Mouse (Mus musculus) stomach, postnatal 0 days (tissue): ENCODE results near the gene Brca1.

Experiments used
- CTCF ChIP-seq: IDR thresholded peaks from 2 replicates; pipeline ENCODE4 v1.5.1; 2016; ENCODE audit warnings: antibody characterized with exemption, low read depth, mild to moderate bottlenecking, moderate library complexity
- EP300 ChIP-seq: optimal IDR thresholded peaks from 2 replicates; pipeline ENCODE3; 2016; ENCODE audit warnings: antibody characterized with exemption

DNA sequence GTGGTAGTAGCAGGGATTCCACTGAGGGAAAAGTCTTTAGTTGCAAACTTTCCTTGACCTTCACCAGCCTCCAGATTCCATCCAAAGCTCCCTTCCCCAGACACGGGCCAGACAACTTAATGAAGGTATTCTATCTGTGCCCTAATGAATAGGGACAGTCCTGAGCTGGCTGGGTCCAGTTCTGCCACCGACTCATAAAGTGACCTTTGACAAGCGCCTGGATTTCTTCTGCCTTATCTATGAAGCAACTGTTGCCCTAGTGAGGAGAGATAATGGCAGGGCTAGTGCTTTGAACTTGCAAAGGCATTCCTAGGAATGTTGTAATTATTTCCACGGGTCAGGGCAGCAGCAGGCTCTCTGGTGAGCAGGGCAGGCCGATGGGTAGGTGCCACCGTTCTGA is 70.8 kb downstream of the Brca1 start:
- no peak for TF ChIP-seq CTCF
- no peak for TF ChIP-seq EP300
